Mouse (Mus musculus): ENCODE data around the gene Platr17. TPM values are rescaled to one million over a fixed set of nuclear protein-coding genes. Genes with fewer than 3 reads are reported as not detected.

Platr17 gene
- polyA plus RNA-seq, 1 experiment from 2014 or later, result not detected

DNA sequence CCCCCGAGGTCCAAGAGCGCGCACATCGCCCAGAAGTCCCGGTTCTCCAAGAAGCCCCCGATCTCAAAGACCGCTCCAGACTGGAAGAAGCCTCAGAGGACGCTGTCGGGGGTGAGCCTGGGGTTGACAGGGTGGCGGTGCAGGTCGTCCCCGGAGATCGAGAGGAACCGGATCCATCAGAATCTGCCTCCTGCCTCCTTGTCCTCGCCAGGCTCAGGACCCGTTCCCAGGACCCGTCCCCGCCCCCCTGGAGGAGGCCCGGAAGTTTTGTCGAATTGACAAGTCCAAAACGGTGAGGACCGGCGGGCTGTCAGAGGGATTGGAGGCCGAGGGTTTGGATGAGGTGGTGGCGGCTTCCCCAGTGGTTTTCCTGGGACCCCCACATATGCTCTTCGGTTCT lies 36.0 kb downstream of the Platr17 start:
- Histone ChIP-seq H3K27ac (ENCODE audit: low read depth, low read length) (no peak overlapping the region), H3K9me3 (ENCODE audit: control insufficient read depth, low read length) (no peaks in the 10 kb centered on the region), H3K4me1 (ENCODE audit: control insufficient read depth, insufficient read depth, low read length) (peaks cover 15% of the 10 kb centered on the region), H3K4me3 (ENCODE audit: low read length) (peak overlapping the region; percentile 79), H3K27me3 (ENCODE audit: control insufficient read depth, insufficient read depth, low read length) (no peaks in the 10 kb centered on the region), H3K36me3 (ENCODE audit: control insufficient read depth, insufficient read depth, low read length) (peaks cover 46% of the 10 kb centered on the region), H3K4me2 (replicated peaks; ENCODE audit: low read depth, low read length) (peak overlapping the region; percentile 91), H3K9ac (ENCODE audit: low read depth, low read length) (peak overlapping the region; percentile 84)
- WGBS, result 3% methylated on average over 26 of the region's 26 CpGs
- ATAC-seq (ENCODE audit: low FRiP score, low TSS enrichment), result 0 out of 2 replicates have a peak, but pooled peaks have one; percentile 13

DNA sequence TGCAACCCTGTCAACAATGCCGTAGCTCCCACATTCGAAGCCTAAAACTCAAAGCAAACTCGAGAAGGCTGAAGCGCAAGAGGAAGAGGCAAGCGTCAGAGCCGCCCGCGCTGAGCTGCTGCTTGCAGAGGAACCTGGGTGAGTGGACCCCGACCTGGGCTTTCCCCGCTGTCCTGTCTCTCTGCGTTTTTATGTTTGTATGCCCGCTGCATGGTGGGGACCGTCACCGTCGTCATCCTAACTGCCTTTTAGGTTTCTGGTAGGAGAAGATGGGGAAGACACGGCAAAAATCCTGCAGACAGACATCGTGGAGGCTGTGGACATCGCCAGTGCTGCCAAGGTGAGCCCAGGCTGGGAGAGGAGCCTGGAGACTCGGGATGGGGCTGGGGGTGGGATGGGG lies 36.4 kb downstream of the Platr17 start:
- Histone ChIP-seq H3K9ac (ENCODE audit: low read depth, low read length) (peak overlapping the region; percentile 84), H3K27me3 (ENCODE audit: control insufficient read depth, insufficient read depth, low read length) (no peaks in the 10 kb centered on the region), H3K4me1 (ENCODE audit: control insufficient read depth, insufficient read depth, low read length) (peaks cover 15% of the 10 kb centered on the region), H3K4me2 (replicated peaks; ENCODE audit: low read depth, low read length) (peak overlapping the region; percentile 91), H3K9me3 (ENCODE audit: control insufficient read depth, low read length) (no peaks in the 10 kb centered on the region), H3K36me3 (ENCODE audit: control insufficient read depth, insufficient read depth, low read length) (peaks cover 48% of the 10 kb centered on the region), H3K27ac (ENCODE audit: low read depth, low read length) (no peak overlapping the region), H3K4me3 (ENCODE audit: low read length) (peak overlapping the region; percentile 79)
- no peak for ATAC-seq (ENCODE audit: low FRiP score, low TSS enrichment)
- 60% methylated on average over 19 of the region's 19 CpGs for WGBS

DNA sequence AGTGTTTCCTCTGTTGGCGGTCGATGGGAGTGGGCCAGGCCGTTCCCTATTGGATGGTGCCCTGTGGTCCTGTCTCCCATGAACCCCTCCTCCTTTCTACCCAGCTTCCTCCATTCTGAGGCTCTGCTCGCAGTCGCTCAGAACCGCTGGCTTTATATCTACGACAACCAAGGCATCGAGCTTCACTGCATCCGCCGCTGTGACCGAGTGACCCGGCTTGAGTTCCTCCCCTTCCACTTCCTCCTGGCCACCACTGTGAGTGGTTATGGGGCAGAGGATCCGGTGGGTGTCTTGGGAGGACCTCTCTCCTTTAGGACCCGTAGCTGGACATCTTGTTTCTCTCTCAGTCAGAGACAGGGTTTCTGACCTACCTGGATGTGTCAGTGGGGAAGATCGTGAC lies 38.5 kb downstream of the Platr17 start:
- H3K4me3 ChIP-seq (ENCODE audit: low read length), result no peak overlapping the region
- ATAC-seq (ENCODE audit: low FRiP score, low TSS enrichment), result no peak
- 94% methylated on average over 15 of the region's 15 CpGs for WGBS
- H3K4me1 ChIP-seq (ENCODE audit: control insufficient read depth, insufficient read depth, low read length), result peaks cover 15% of the 10 kb centered on the region
- no peak overlapping the region for H3K9ac ChIP-seq (ENCODE audit: low read depth, low read length)
- no peak overlapping the region for H3K4me2 ChIP-seq (replicated peaks; ENCODE audit: low read depth, low read length)
- H3K36me3 ChIP-seq (ENCODE audit: control insufficient read depth, insufficient read depth, low read length), result peaks cover 47% of the 10 kb centered on the region
- H3K27ac ChIP-seq (ENCODE audit: low read depth, low read length), result no peak overlapping the region
- H3K27me3 ChIP-seq (ENCODE audit: control insufficient read depth, insufficient read depth, low read length), result no peaks in the 10 kb centered on the region
- H3K9me3 ChIP-seq (ENCODE audit: control insufficient read depth, low read length), result no peaks in the 10 kb centered on the region

DNA sequence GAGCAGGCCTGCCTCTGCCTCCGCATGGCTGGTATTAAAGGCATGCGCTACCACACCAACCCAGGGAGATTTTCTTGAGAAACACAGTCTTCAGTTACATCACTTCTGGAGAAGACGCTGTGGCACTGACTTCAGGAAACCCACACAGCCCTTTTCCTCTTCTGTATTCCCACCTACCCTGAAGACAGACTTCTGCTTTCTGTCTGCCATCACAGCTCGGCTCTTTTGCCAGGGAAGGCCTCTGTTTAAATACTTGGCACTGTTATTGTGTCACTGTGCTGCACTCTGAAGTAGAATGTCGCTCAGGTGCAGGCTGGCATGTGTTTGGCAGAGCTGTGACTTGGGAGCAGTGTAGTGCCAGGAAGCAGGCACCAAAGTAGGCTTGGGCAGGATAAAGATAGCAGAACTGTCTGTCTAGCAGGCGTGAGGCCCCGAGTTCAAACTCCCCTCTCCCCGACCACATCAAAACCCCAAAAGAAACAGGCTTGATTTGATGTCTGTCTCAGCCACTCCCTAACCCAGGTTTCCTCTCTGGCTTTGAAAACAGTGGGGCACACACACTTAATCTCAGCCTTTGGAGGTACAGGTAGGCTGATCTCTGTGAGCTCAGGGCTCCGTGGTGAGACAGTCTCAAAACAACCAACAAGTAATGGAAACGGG lies 42.6 kb downstream of the Platr17 start:
- H3K36me3 ChIP-seq (ENCODE audit: control insufficient read depth, insufficient read depth, low read length), result peaks cover 71% of the 10 kb centered on the region

GRCm38 (mm10) chr17:33948090-33948904 lies 43.4 kb downstream of the Platr17 start:
- peaks cover 73% of the 10 kb centered on the region for H3K36me3 ChIP-seq (ENCODE audit: control insufficient read depth, insufficient read depth, low read length)
- WGBS, result 87% methylated on average over 22 of the region's 22 CpGs
- H3K9ac ChIP-seq (ENCODE audit: low read depth, low read length), result no peak overlapping the region
- H3K4me3 ChIP-seq (ENCODE audit: low read length), result no peak overlapping the region
- peaks cover 25% of the 10 kb centered on the region for H3K4me1 ChIP-seq (ENCODE audit: control insufficient read depth, insufficient read depth, low read length)
- no peak for ATAC-seq (ENCODE audit: low FRiP score, low TSS enrichment)
- H3K27ac ChIP-seq (ENCODE audit: low read depth, low read length), result no peak overlapping the region
- H3K9me3 ChIP-seq (ENCODE audit: control insufficient read depth, low read length), result no peaks in the 10 kb centered on the region
- no peaks in the 10 kb centered on the region for H3K27me3 ChIP-seq (ENCODE audit: control insufficient read depth, insufficient read depth, low read length)
- no peak overlapping the region for H3K4me2 ChIP-seq (replicated peaks; ENCODE audit: low read depth, low read length)

More for the DNA sequence above, 42.6 kb downstream of the Platr17 start:
- Histone ChIP-seq H3K4me2 (replicated peaks; ENCODE audit: low read depth, low read length) (no peak overlapping the region), H3K9ac (ENCODE audit: low read depth, low read length) (no peak overlapping the region), H3K27me3 (ENCODE audit: control insufficient read depth, insufficient read depth, low read length) (no peaks in the 10 kb centered on the region), H3K4me1 (ENCODE audit: control insufficient read depth, insufficient read depth, low read length) (peaks cover 17% of the 10 kb centered on the region), H3K4me3 (ENCODE audit: low read length) (no peak overlapping the region), H3K9me3 (ENCODE audit: control insufficient read depth, low read length) (no peaks in the 10 kb centered on the region), H3K27ac (ENCODE audit: low read depth, low read length) (no peak overlapping the region)
- ATAC-seq (ENCODE audit: low FRiP score, low TSS enrichment), result no peak
- WGBS, result 92% methylated on average over 10 of the region's 10 CpGs

DNA sequence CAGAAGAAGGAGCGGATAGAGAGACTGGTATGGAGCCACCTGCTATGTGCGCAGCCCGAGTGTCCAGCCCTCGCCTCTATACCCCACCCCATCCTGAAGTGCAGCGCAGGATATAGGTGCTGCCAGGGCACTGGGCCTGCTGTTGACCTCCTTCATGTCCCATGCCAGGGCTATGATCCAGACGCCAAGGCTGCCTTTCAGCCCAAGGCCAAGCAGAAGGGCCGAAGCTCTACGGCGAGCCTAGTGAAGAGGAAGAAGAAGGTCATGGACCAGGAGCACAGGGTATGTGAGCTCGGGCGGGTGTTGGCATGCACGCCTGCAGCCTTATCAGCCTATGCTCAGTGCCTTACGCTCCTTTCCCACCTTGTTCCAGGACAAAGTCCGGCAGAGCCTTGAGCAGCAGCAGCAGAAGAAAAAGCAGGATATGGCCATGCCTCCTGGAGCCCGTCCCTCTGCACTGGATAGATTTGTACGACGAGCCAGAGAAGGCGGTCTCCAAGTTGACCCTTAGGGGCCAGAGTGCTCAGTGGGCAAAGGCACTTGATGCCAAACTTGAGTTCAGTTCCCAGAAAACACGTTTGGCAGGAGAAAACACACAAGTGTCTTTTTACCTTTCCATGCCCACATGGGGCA lies 44.1 kb downstream of the Platr17 start:
- Histone ChIP-seq H3K27me3 (ENCODE audit: control insufficient read depth, insufficient read depth, low read length) (no peaks in the 10 kb centered on the region), H3K4me2 (replicated peaks; ENCODE audit: low read depth, low read length) (no peak overlapping the region), H3K36me3 (ENCODE audit: control insufficient read depth, insufficient read depth, low read length) (peaks cover 73% of the 10 kb centered on the region), H3K27ac (ENCODE audit: low read depth, low read length) (no peak overlapping the region), H3K4me3 (ENCODE audit: low read length) (no peak overlapping the region), H3K4me1 (ENCODE audit: control insufficient read depth, insufficient read depth, low read length) (peaks cover 32% of the 10 kb centered on the region), H3K9me3 (ENCODE audit: control insufficient read depth, low read length) (no peaks in the 10 kb centered on the region), H3K9ac (ENCODE audit: low read depth, low read length) (no peak overlapping the region)
- 92% methylated on average over 19 of the region's 19 CpGs for WGBS
- no peak for ATAC-seq (ENCODE audit: low FRiP score, low TSS enrichment)

GRCm38 (mm10) chr17:33950131-33950625 lies 45.2 kb downstream of the Platr17 start:
- Histone ChIP-seq H3K4me3 (ENCODE audit: low read length) (peak overlapping the region; percentile 36), H3K9ac (ENCODE audit: low read depth, low read length) (peak overlapping the region; percentile 65), H3K36me3 (ENCODE audit: control insufficient read depth, insufficient read depth, low read length) (peaks cover 69% of the 10 kb centered on the region), H3K4me2 (replicated peaks; ENCODE audit: low read depth, low read length) (peak overlapping the region; percentile 81), H3K27ac (ENCODE audit: low read depth, low read length) (peak overlapping the region; percentile 92; the same call in 1 of the 2 replicates), H3K4me1 (ENCODE audit: control insufficient read depth, insufficient read depth, low read length) (peaks cover 36% of the 10 kb centered on the region), H3K27me3 (ENCODE audit: control insufficient read depth, insufficient read depth, low read length) (no peaks in the 10 kb centered on the region), H3K9me3 (ENCODE audit: control insufficient read depth, low read length) (no peaks in the 10 kb centered on the region)
- 79% methylated on average over 10 of the region's 10 CpGs for WGBS
- ATAC-seq (ENCODE audit: low FRiP score, low TSS enrichment), result no peak

DNA sequence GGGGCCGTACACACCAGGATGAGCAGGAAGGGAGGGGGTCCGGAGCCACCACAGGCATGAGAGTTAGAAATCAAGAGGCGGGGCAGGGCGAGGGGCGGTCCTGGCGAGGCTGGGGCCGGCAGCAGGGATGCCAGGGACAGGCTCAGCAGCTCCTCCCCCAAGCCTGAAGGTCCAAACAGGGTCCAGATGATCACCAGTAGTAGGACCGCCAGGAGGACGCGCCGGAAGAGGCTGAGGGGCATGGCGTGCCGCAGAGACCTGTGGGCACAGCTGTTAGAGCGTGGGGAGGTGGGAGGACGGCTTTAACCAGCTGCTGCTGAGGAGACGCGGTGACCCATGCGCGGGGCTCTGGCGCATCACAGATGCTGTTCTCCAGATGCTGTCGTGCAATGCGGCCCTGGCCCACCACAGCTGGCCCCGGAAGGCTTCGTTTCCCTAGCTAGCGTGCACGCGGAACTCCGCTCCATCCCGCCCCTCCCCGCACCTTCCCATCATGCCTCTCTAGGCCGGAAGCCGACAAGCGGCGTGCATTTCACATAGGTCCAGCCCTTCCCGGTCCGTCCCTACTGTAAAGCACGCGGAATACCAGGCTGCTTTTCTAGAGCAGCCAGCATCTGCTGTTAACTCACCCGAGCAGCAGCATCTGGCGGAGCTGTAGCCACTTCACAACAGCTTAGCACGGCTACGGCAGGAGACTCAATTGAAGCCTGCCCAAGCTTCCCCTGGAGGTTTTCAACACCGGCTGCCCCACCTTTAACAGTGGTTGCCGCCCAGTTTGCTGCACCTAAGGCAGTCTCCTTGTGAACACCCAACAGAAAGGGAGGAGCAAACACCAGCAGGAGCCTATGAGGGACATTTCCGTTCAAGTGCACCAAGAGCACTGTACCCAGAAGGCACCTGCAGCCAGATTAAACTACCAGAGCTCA lies 46.3 kb downstream of the Platr17 start, which contains the start of gene B3galt4:
B3galt4 (minus strand) TSS at position 468 of the 926 bp plus-strand sequence.
- Histone ChIP-seq H3K4me1 (ENCODE audit: control insufficient read depth, insufficient read depth, low read length) (peaks cover 36% of the 10 kb centered on the region), H3K4me3 (ENCODE audit: low read length) (peak within 1 kb of the TSS; percentile 36), H3K36me3 (ENCODE audit: control insufficient read depth, insufficient read depth, low read length) (peaks cover 60% of the 10 kb centered on the region), H3K4me2 (replicated peaks; ENCODE audit: low read depth, low read length) (peak within 1 kb of the TSS; percentile 81), H3K27ac (ENCODE audit: low read depth, low read length) (peak within 1 kb of the TSS; percentile 92), H3K9me3 (ENCODE audit: control insufficient read depth, low read length) (no peaks in the 10 kb centered on the region), H3K27me3 (ENCODE audit: control insufficient read depth, insufficient read depth, low read length) (no peaks in the 10 kb centered on the region), H3K9ac (ENCODE audit: low read depth, low read length) (peak within 1 kb of the TSS; percentile 65)
- 1% methylated on average over 41 of the region's 45 CpGs for WGBS
- peak; percentile 84 for ATAC-seq (ENCODE audit: low FRiP score, low TSS enrichment)

Measured in kidney, embryonic 14.5 days (tissue).